Mouse (Mus musculus): ENCODE measurements around the gene Pde7b. TPM values are rescaled to one million over a fixed set of nuclear protein-coding genes. Genes with fewer than 3 reads are reported as not detected.

Pde7b gene
- 17.4 and 19.0 TPM in 2 replicates for total RNA-seq (2021)
- long read RNA-seq, experiment 1, full-length matches to known transcripts, result 1 of 2 reads
- long read RNA-seq, experiment 1, partial matches to known transcripts, result 0 of 2 reads
- long read RNA-seq, experiment 1, other reads (novel, unspliced or antisense), result 1 of 2 reads
- long read RNA-seq, experiment 2, partial matches to known transcripts, result 1 of 3 reads
- long read RNA-seq, experiment 2, other reads (novel, unspliced or antisense), result 2 of 3 reads

- DNase-seq, result peak; percentile 88
Measured at GRCm38 (mm10) chr10:20724906-20725305, at the start of gene Pde7b. Gene Pde7b (minus strand): TSS chr10:20725078.

- DNase-seq, result no peak
Measured at GRCm38 (mm10) chr10:20772056-20772455, 47.2 kb upstream of the Pde7b start.

GRCm38 (mm10) chr10:20770418-20770888 lies 45.6 kb upstream of the Pde7b start:
- no peak for DNase-seq

- DNase-seq, result no peak
Measured at GRCm38 (mm10) chr10:20769557-20770417, 44.9 kb upstream of the Pde7b start.

GRCm38 (mm10) chr10:20764352-20764751 lies 39.5 kb upstream of the Pde7b start:
- no peak for DNase-seq

GRCm38 (mm10) chr10:20758939-20759338 lies 34.1 kb upstream of the Pde7b start:
- DNase-seq, result no peak

GRCm38 (mm10) chr10:20758259-20758658 lies 33.4 kb upstream of the Pde7b start:
- DNase-seq, result no peak

- DNase-seq, result no peak
Measured at GRCm38 (mm10) chr10:20756219-20756618, 31.3 kb upstream of the Pde7b start.

- no peak for DNase-seq
Measured at GRCm38 (mm10) chr10:20752883-20753282, 28.0 kb upstream of the Pde7b start.

- no peak for DNase-seq
Measured at GRCm38 (mm10) chr10:20750642-20751251, 25.9 kb upstream of the Pde7b start.

- no peak for DNase-seq
Measured at GRCm38 (mm10) chr10:20748938-20749337, 24.1 kb upstream of the Pde7b start.

GRCm38 (mm10) chr10:20747229-20747628 lies 22.4 kb upstream of the Pde7b start:
- no peak for DNase-seq

- DNase-seq, result no peak
Measured at GRCm38 (mm10) chr10:20739801-20740200, 14.9 kb upstream of the Pde7b start.

- no peak for DNase-seq
Measured at GRCm38 (mm10) chr10:20737146-20737545, 12.3 kb upstream of the Pde7b start.

GRCm38 (mm10) chr10:20735775-20736449 lies 11.0 kb upstream of the Pde7b start:
- no peak for DNase-seq

GRCm38 (mm10) chr10:20733576-20733975 lies 8.7 kb upstream of the Pde7b start:
- DNase-seq, result no peak

GRCm38 (mm10) chr10:20732180-20732579 lies 7.3 kb upstream of the Pde7b start:
- no peak for DNase-seq

- no peak for DNase-seq
Measured at GRCm38 (mm10) chr10:20730034-20730433, 5.2 kb upstream of the Pde7b start.

GRCm38 (mm10) chr10:20725384-20725983 lies 606 bp upstream of the Pde7b start:
- no peak for DNase-seq

- no peak for DNase-seq
Measured at GRCm38 (mm10) chr10:20724451-20724850, 427 bp downstream of the Pde7b start.

- no peak for DNase-seq
Measured at GRCm38 (mm10) chr10:20723962-20724361, 916 bp downstream of the Pde7b start.

GRCm38 (mm10) chr10:20723521-20723915 lies 1.4 kb downstream of the Pde7b start:
- no peak for DNase-seq

All from adrenal gland, postnatal 14 days (tissue).